Comparison of ENCODE assay signal across 14 mouse cellular contexts in genomic region chr7:35668066-35669041, GRCm38 (mm10). TPM values are rescaled to one million over a fixed set of nuclear protein-coding genes. Genes with fewer than 3 reads are reported as not detected.
DNase-seq lines count a peak whose midpoint lies in the region; ATAC-seq and TF ChIP-seq lines count a peak whose summit lies in the region.
"Had no signal": no experiment of that assay in that cellular context is flagged by ENCODE, and none has a peak within 500 bp of the region (broad histone marks: within the 10 kb centered on the region; RNA-seq: fewer than 3 reads in every experiment).

No protein-coding gene starts in this region.

- WGBS in embryonic facial prominence, embryonic 10.5 days: 41% methylated on average over 18 of the region's 18 CpGs
- 31% methylated on average over 18 of the region's 18 CpGs for WGBS in hindbrain, embryonic 12.5 days
- 13% methylated on average over 18 of the region's 18 CpGs for WGBS in midbrain, postnatal 0 days

- no peak for TF ChIP-seq CTCF in midbrain, postnatal 0 days (IDR thresholded peaks at IDR 0.05)

- H3K9ac ChIP-seq in hindbrain, embryonic 12.5 days: no peak overlapping the region
- no peak overlapping the region for H3K9ac ChIP-seq in midbrain, postnatal 0 days (replicated peaks; ENCODE audit: low read length, poor library complexity, severe bottlenecking)

- peak; percentile 81 for ATAC-seq in hindbrain, embryonic 12.5 days (ENCODE audit: low FRiP score)
- peak; percentile 81 for ATAC-seq in midbrain, postnatal 0 days (ENCODE audit: low FRiP score)
- ATAC-seq in erythroid progenitor cell, adult 5-6 weeks (replicated peaks; ENCODE audit: low FRiP score, poor library complexity, severe bottlenecking): no peak

- H3K9me3 ChIP-seq in embryonic facial prominence, embryonic 10.5 days: no peaks in the 10 kb centered on the region
- H3K9me3 ChIP-seq in hindbrain, embryonic 12.5 days (replicated peaks): no peaks in the 10 kb centered on the region
- H3K9me3 ChIP-seq in midbrain, postnatal 0 days (ENCODE audit: low read length): no peaks in the 10 kb centered on the region

- H3K27me3 ChIP-seq in embryonic facial prominence, embryonic 10.5 days (replicated peaks; ENCODE audit: low read depth, poor library complexity, severe bottlenecking): no peaks in the 10 kb centered on the region
- H3K27me3 ChIP-seq in hindbrain, embryonic 12.5 days: no peaks in the 10 kb centered on the region
- no peaks in the 10 kb centered on the region for H3K27me3 ChIP-seq in midbrain, postnatal 0 days (ENCODE audit: insufficient read depth, low read length)

- H3K27ac ChIP-seq in embryonic facial prominence, embryonic 10.5 days (replicated peaks): peak overlapping the region; percentile 70
- peak overlapping the region; percentile 64 for H3K27ac ChIP-seq in hindbrain, embryonic 12.5 days
- peak overlapping the region; percentile 77 for H3K27ac ChIP-seq in midbrain, postnatal 0 days (ENCODE audit: low read depth, low read length)

- H3K36me3 ChIP-seq in embryonic facial prominence, embryonic 10.5 days (replicated peaks): no peaks in the 10 kb centered on the region
- H3K36me3 ChIP-seq in hindbrain, embryonic 12.5 days: no peaks in the 10 kb centered on the region
- H3K36me3 ChIP-seq in midbrain, postnatal 0 days (ENCODE audit: insufficient read depth, low read length): no peaks in the 10 kb centered on the region

- peaks cover 26% of the 10 kb centered on the region for H3K4me1 ChIP-seq in embryonic facial prominence, embryonic 10.5 days
- peaks cover 26% of the 10 kb centered on the region for H3K4me1 ChIP-seq in hindbrain, embryonic 12.5 days
- H3K4me1 ChIP-seq in midbrain, postnatal 0 days (ENCODE audit: insufficient read depth, low read length): peaks cover 7% of the 10 kb centered on the region

- DNase-seq in brain, embryonic 18.5 days (ENCODE audit: low read depth, low spot score): peak; percentile 59
- peak; percentile 51 for DNase-seq in embryonic facial prominence, embryonic 10.5 days (ENCODE audit: low spot score)
- peak; percentile 91 for DNase-seq in midbrain, postnatal 0 days (ENCODE audit: low spot score)
- DNase-seq in left cerebral cortex, adult 11 months (ENCODE audit: low spot score): no peak
- no peak for DNase-seq in spleen, postnatal 14 days (ENCODE audit: low spot score in 2 of 2)
- DNase-seq in spleen, adult 12 weeks (ENCODE audit: low spot score): no peak
- DNase-seq: heart, postnatal 36 days; kidney, postnatal 10 days; lung, adult 2 months; thymus, adult 2 months had no signal

- no peak overlapping the region for H3K4me2 ChIP-seq in hindbrain, embryonic 12.5 days (replicated peaks)
- H3K4me2 ChIP-seq in midbrain, postnatal 0 days (ENCODE audit: low read depth, low read length, poor library complexity, severe bottlenecking): no peak overlapping the region

- H3K4me3 ChIP-seq in embryonic facial prominence, embryonic 10.5 days: no peak overlapping the region
- no peak overlapping the region for H3K4me3 ChIP-seq in hindbrain, embryonic 12.5 days
- no peak overlapping the region for H3K4me3 ChIP-seq in midbrain, postnatal 0 days (ENCODE audit: low read depth, low read length)
- H3K4me3 ChIP-seq: erythroblast, embryonic 14.5 days; myocyte had no signal

RNA-seq across cellular contexts. Expression of gene Pdcd5, which starts 21.0 kb away (rescaled TPM):
- polyA plus RNA-seq in embryonic facial prominence, embryonic 10.5 days (2016; fragmentation: Nextera tagmentation; extraction: Ambion mirVana): 313 and 320 TPM in 2 replicates
- polyA plus RNA-seq in hindbrain, embryonic 12.5 days (2016; fragmentation: Nextera tagmentation; extraction: Ambion mirVana): 257 and 263 TPM in 2 replicates
- total RNA-seq in midbrain, postnatal 0 days (2014; rRNA removed): 53.3 and 78.3 TPM in 2 replicates
- 255 and 280 TPM in 2 replicates for polyA plus RNA-seq in midbrain, postnatal 0 days (2015; fragmentation: Nextera tagmentation; extraction: Ambion mirVana)
- total RNA-seq in erythroid progenitor cell, adult 5-6 weeks (2015; ENCODE audit: low replicate concordance): 75.3 and 96.4 TPM in 2 replicates
- 31.2 TPM in 1 of 2 replicates, not detected in the other for total RNA-seq in erythroid progenitor cell, adult 5-6 weeks (2017; ENCODE audit: low replicate concordance)

Comparison
In these comparisons a context has a peak if more than half of its experiments do, and no peak if none do; other contexts are left out.
1. DNase-seq: peak in brain, embryonic 18.5 days (single experiment), embryonic facial prominence, embryonic 10.5 days (single experiment) and midbrain, postnatal 0 days (single experiment); none in left cerebral cortex, adult 11 months (single experiment), spleen, postnatal 14 days (0 of 2) and spleen, adult 12 weeks (single experiment).
2. Peak in every context shown above with its lines, with median percentiles within 50 percentile points of each other: H3K27ac ChIP-seq.